Mouse (Mus musculus) thymus, adult 2 months (tissue): ENCODE results near the gene Dpy19l3.

ENCODE experiments used
- CTCF ChIP-seq: fragments of 200-500 bp; IDR thresholded peaks from 2 replicates; pipeline ENCODE4 v1.5.1; 2012; ENCODE audit warnings: mild to moderate bottlenecking, control low read depth, low read length, moderate library complexity, borderline replicate concordance; ENCODE audit not compliant: control insufficient read depth, poor library complexity, insufficient read depth; ENCODE audit errors: extremely low read depth
- POLR2A ChIP-seq: fragments of 200-500 bp; IDR thresholded peaks from 2 replicates; pipeline ENCODE4 v1.6.1; 2012; ENCODE audit warnings: mild to moderate bottlenecking, low read length, control low read depth, moderate library complexity; ENCODE audit not compliant: control insufficient read depth, poor library complexity, insufficient read depth; ENCODE audit errors: extremely low read depth

GRCm38 (mm10) chr7:35647101-35647698 is 107.1 kb downstream of the Dpy19l3 start, which contains the start of gene Pdcd5:
- TF ChIP-seq CTCF (no peak), POLR2A (peak; percentile 60; the same call in 1 of the 2 replicates)
